Mouse (Mus musculus) ES-E14 (cell line): ENCODE results near the gene Lcp2. TPM values are rescaled to one million over a fixed set of nuclear protein-coding genes. Genes with fewer than 3 reads are reported as not detected.
"Not testable (repeated sequence)": the region's sequence is repeated elsewhere in the genome, so short reads cannot be mapped to it uniquely, and the experiment has no call there.

Source experiments
- DNase-seq: peaks from one replicate; pipeline ENCODE4 v3.0.0-alpha.2; 2013; ENCODE audit warnings: low read depth, low spot score
- H3K27ac ChIP-seq: 2 replicates; pipeline ENCODE4 v1.5.1; 2012; ENCODE audit warnings: low read depth, mild to moderate bottlenecking, low read length, moderate library complexity, mixed read lengths; ENCODE audit not compliant: poor library complexity, insufficient read depth, severe bottlenecking
- H3K36me3 ChIP-seq: 2 replicates; pipeline ENCODE4 v1.6.1; 2012; ENCODE audit warnings: mild to moderate bottlenecking, low read length, moderate library complexity, mixed read lengths; ENCODE audit not compliant: control insufficient read depth, poor library complexity, insufficient read depth, severe bottlenecking
- H3K4me1 ChIP-seq, 2 experiments: fragments of 150-350 bp in 1 of 2; sonication (generic) in 1 of 2; 2 replicates each; pipeline ENCODE4 v1.6.1; 2012; ENCODE audit warnings: low read length in 2 of 2, mild to moderate bottlenecking in 1 of 2, mixed read lengths in 1 of 2; ENCODE audit not compliant: control insufficient read depth in 2 of 2, insufficient read depth in 2 of 2, poor library complexity in 1 of 2
- H3K4me3 ChIP-seq, 2 experiments: fragments of 150-350 bp in 1 of 2; sonication (generic) in 1 of 2; 2 replicates each; pipeline ENCODE4 v1.5.1; 2012; ENCODE audit warnings: low read length in 2 of 2, low read depth in 1 of 2, mild to moderate bottlenecking in 1 of 2, mixed read lengths in 1 of 2; ENCODE audit not compliant: insufficient read depth in 1 of 2, poor library complexity in 1 of 2, severe bottlenecking in 1 of 2
- H3K9ac ChIP-seq: 2 replicates; pipeline ENCODE4 v1.6.1; 2012; ENCODE audit warnings: low read depth, mild to moderate bottlenecking, low read length, mixed read lengths; ENCODE audit not compliant: poor library complexity, insufficient read depth, severe bottlenecking
- H3K9me3 ChIP-seq: fragments of 150-350 bp; sonication (generic); 2 replicates; pipeline ENCODE4 v1.6.1; 2012; ENCODE audit warnings: low read depth, mild to moderate bottlenecking, low read length; ENCODE audit not compliant: control insufficient read depth, insufficient read depth
- CHD2 ChIP-seq: IDR thresholded peaks from 2 replicates; pipeline ENCODE4 v1.6.1; 2014; ENCODE audit warnings: mild to moderate bottlenecking, low read depth, low read length, inconsistent platforms
- HCFC1 ChIP-seq: IDR thresholded peaks from 2 replicates; pipeline ENCODE4 v1.6.1; 2012; ENCODE audit warnings: low read length, inconsistent platforms, borderline replicate concordance; ENCODE audit not compliant: insufficient read depth
- MAFK ChIP-seq: IDR thresholded peaks from 2 replicates; pipeline ENCODE4 v1.6.1; 2014; ENCODE audit warnings: mild to moderate bottlenecking, low read depth, low read length, inconsistent platforms; ENCODE audit not compliant: insufficient read depth
- ZC3H11A ChIP-seq: IDR thresholded peaks from 2 replicates; pipeline ENCODE4 v1.6.1; 2012; ENCODE audit warnings: low read depth, mild to moderate bottlenecking, inconsistent platforms, low read length, borderline replicate concordance
- ZNF384 ChIP-seq: IDR thresholded peaks from 2 replicates; pipeline ENCODE4 v1.6.1; 2012; ENCODE audit warnings: low read depth, low read length, inconsistent platforms
- in situ Hi-C, 2 experiments: fragments of 600-800 bp; cut with MboI; formaldehyde crosslinking; loops; one replicate each; pipeline ENCODE4 v1.15.1; 2025; ENCODE audit warnings: low sequenced_read_pairs in 2 of 2, inconsistent platforms in 1 of 2; ENCODE audit not compliant: unreplicated experiment in 2 of 2
- total RNA-seq: library from RNA; depleted of rRNA; stranded (reverse); fragments of 300-350 nt; gene quantifications from 2 replicates; pipeline ENCODE4 v1.2.3, GENCODE M21; 2012; rRNA removed

The Lcp2 gene
- total RNA-seq, 1 experiment = 0.09 TPM

GRCm38 (mm10) chr11:34123147-34123546 lies 76.4 kb downstream of the Lcp2 start:
- no peaks in the 10 kb centered on the region for H3K4me1 ChIP-seq
- no peak overlapping the region for H3K4me3 ChIP-seq
- no peaks in the 10 kb centered on the region for H3K36me3 ChIP-seq
- no peak overlapping the region for H3K9ac ChIP-seq
- no peak overlapping the region for H3K27ac ChIP-seq
- TF ChIP-seq ZNF384 = no peak
- TF ChIP-seq ZC3H11A = peak; percentile 80; the same call in 1 of the 2 replicates
- DNase-seq = peak; percentile 33
- in situ Hi-C loops = loop anchor here in 1 of 2 experiments (10.0 kb wide), 1 partner anchor 92 kb away; no protein-coding TSS in a partner anchor
- no peaks in the 10 kb centered on the region for H3K9me3 ChIP-seq

GRCm38 (mm10) chr11:34124852-34125251 lies 78.1 kb downstream of the Lcp2 start:
- no peak overlapping the region for H3K9ac ChIP-seq
- no peak for TF ChIP-seq ZNF384
- TF ChIP-seq ZC3H11A = no peak
- TF ChIP-seq MAFK = no peak
- no peak for TF ChIP-seq CHD2
- no peak for TF ChIP-seq HCFC1
- in situ Hi-C loops = loop anchor here in 1 of 2 experiments (10.0 kb wide), 1 partner anchor 90 kb away; no protein-coding TSS in a partner anchor

GRCm38 (mm10) chr11:34125727-34126126 lies 79.0 kb downstream of the Lcp2 start:
- H3K4me1 ChIP-seq, H3K9me3 ChIP-seq, H3K9ac ChIP-seq, DNase-seq, H3K36me3 ChIP-seq, H3K4me3 ChIP-seq, H3K27ac ChIP-seq: not testable (repeated sequence)
- in situ Hi-C loops = loop anchor here in 1 of 2 experiments (10.0 kb wide), 1 partner anchor 89 kb away; no protein-coding TSS in a partner anchor

More at GRCm38 (mm10) chr11:34124852-34125251, 78.1 kb downstream of the Lcp2 start:
- H3K36me3 ChIP-seq = no peaks in the 10 kb centered on the region
- no peak overlapping the region for H3K27ac ChIP-seq
- no peaks in the 10 kb centered on the region for H3K9me3 ChIP-seq
- DNase-seq = no peak
- H3K4me1 ChIP-seq = no peaks in the 10 kb centered on the region
- no peak overlapping the region for H3K4me3 ChIP-seq

- Histone ChIP-seq H3K36me3 (no peaks in the 10 kb centered on the region), H3K9ac (no peak overlapping the region), H3K27ac (no peak overlapping the region), H3K4me3 (no peak overlapping the region), H3K9me3 (no peaks in the 10 kb centered on the region), H3K4me1 (no peaks in the 10 kb centered on the region)
- TF ChIP-seq CHD2 (no peak), HCFC1 (no peak), ZC3H11A (no peak), MAFK (no peak), ZNF384 (no peak)
- no peak for DNase-seq
- in situ Hi-C loops = loop anchor here in 1 of 2 experiments (10.0 kb wide), 1 partner anchor 86 kb away; no protein-coding TSS in a partner anchor
Measured at GRCm38 (mm10) chr11:34128412-34128811, 81.7 kb downstream of the Lcp2 start.

- in situ Hi-C loops = no loop called here
- no peaks in the 10 kb centered on the region for H3K36me3 ChIP-seq
- H3K9me3 ChIP-seq = no peaks in the 10 kb centered on the region
- TF ChIP-seq HCFC1 (no peak), ZNF384 (no peak), ZC3H11A (no peak)
- H3K4me1 ChIP-seq = no peaks in the 10 kb centered on the region
- no peak overlapping the region for H3K9ac ChIP-seq
- H3K4me3 ChIP-seq = no peak overlapping the region
- no peak for DNase-seq
- H3K27ac ChIP-seq = no peak overlapping the region
Measured at GRCm38 (mm10) chr11:34139296-34139695, 92.6 kb downstream of the Lcp2 start.

Other genes starting within 250 kb of the Lcp2 start
- gene Kcnmb1, start 83.9 kb upstream of the Lcp2 start, total RNA-seq = 0.11 and 0.22 TPM in 2 replicates
- 0.22 TPM in 1 of 2 replicates, not detected in the other for gene Kcnip1, start 53.8 kb upstream of the Lcp2 start, total RNA-seq
- not detected in 2 replicates for gene 4930469K13Rik, start 51.6 kb downstream of the Lcp2 start, total RNA-seq
- not detected in 2 replicates for gene Foxi1, start 161.2 kb downstream of the Lcp2 start, total RNA-seq